Mouse (Mus musculus) liver, postnatal 0 days (tissue): ENCODE results near the gene Timm8a2. TPM values are rescaled to one million over a fixed set of nuclear protein-coding genes. Genes with fewer than 3 reads are reported as not detected.
"Not testable (repeated sequence)": the region's sequence is repeated elsewhere in the genome, so short reads cannot be mapped to it uniquely, and the experiment has no call there.

Experiments used
- ATAC-seq: fragments of 200-750 bp; cut with Nextera tagmentation; 2 replicates; pipeline ENCODE4 v1.8.0; 2017; ENCODE audit warnings: mild to moderate bottlenecking, moderate library complexity
- DNase-seq: peaks from one replicate; pipeline ENCODE4 v3.0.0-alpha.2; 2016
- H3K27ac ChIP-seq: fragments of 300-500 bp; sonication (generic); 2 replicates; pipeline ENCODE4 v1.5.1; 2014; ENCODE audit warnings: antibody characterized with exemption, moderate library complexity, mild to moderate bottlenecking, low read depth
- H3K27me3 ChIP-seq: fragments of 300-500 bp; sonication (generic); 2 replicates; pipeline ENCODE4 v1.6.1; 2014; ENCODE audit warnings: low read length, control low read depth, mixed read lengths; ENCODE audit not compliant: insufficient read depth
- H3K36me3 ChIP-seq: fragments of 300-500 bp; sonication (generic); replicated peaks from 2 replicates; pipeline ENCODE4 v1.6.1; 2014; ENCODE audit warnings: mild to moderate bottlenecking, control low read depth, low read length, moderate library complexity, mixed read lengths; ENCODE audit not compliant: insufficient read depth
- H3K4me1 ChIP-seq: fragments of 300-500 bp; sonication (generic); 2 replicates; pipeline ENCODE4 v1.6.1; 2014; ENCODE audit warnings: antibody characterized with exemption, mild to moderate bottlenecking, control low read depth; ENCODE audit not compliant: insufficient read depth
- H3K4me2 ChIP-seq: fragments of 300-500 bp; sonication (generic); 2 replicates; pipeline ENCODE4 v1.6.1; 2014; ENCODE audit warnings: low read depth, mild to moderate bottlenecking, low read length, moderate library complexity, mixed read lengths
- H3K4me3 ChIP-seq: fragments of 300-500 bp; sonication (generic); 2 replicates; pipeline ENCODE4 v1.5.1; 2014; ENCODE audit warnings: low read depth, low read length
- H3K9ac ChIP-seq: fragments of 300-500 bp; sonication (generic); replicated peaks from 2 replicates; pipeline ENCODE4 v1.6.1; 2014; ENCODE audit warnings: mild to moderate bottlenecking, moderate library complexity
- H3K9me3 ChIP-seq: fragments of 300-500 bp; sonication (generic); 2 replicates; pipeline ENCODE4 v1.6.1; 2016; ENCODE audit warnings: mild to moderate bottlenecking, control low read depth, low read length, mixed read lengths
- CTCF ChIP-seq: sonication (generic); IDR thresholded peaks from 2 replicates; pipeline ENCODE4 v1.5.1; 2016; ENCODE audit warnings: antibody characterized with exemption, low read depth
- EP300 ChIP-seq: IDR thresholded peaks from 2 replicates; pipeline ENCODE4 v1.6.1; 2016; ENCODE audit warnings: antibody characterized with exemption, low read depth, mild to moderate bottlenecking
- WGBS: fragments of 180-500 bp; shearing (Covaris S2); extraction: QIAGEN DNeasy Blood & Tissue Kit; methylation state at CpG from one replicate; pipeline ENCODE4 v1.1.7; 2014; ENCODE audit not compliant: insufficient replicate concordance; 5-methylcytosine and 5-hydroxymethylcytosine counted together
- polyA plus RNA-seq: library from polyadenylated mRNA; unstranded; fragments of >200 nt; fragmentation: Nextera tagmentation; extraction: Ambion mirVana; gene quantifications from 2 replicates; pipeline ENCODE4 v1.2.1, GENCODE M21; 2015

Timm8a2 gene
- polyA plus RNA-seq, 1 experiment from 2014 or later, result not detected

DNA sequence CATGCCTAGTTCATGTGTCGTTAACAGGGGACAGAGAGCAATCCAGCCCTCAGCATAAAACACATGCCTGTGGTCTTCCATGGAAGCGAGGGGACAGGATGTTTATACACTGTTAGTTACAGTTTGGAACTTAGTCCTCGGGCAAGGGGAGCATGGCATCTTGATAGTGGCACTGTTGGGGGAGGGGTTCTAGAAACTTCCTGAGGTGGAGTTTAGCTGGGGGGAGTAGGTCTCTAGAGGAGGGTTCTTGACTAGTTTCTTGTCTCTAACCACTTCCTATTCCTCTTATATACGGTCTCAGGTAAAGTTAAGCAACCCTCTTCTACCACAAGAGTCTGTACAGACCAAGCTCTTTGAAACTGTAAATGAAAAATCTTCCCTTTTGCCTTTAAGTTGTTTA lies 31.8 kb downstream of the Timm8a2 start:
- no peak overlapping the region for H3K9ac ChIP-seq
- no peaks in the 10 kb centered on the region for H3K36me3 ChIP-seq
- H3K27ac ChIP-seq, result peak overlapping the region; percentile 42; the same call in 1 of the 2 replicates
- ATAC-seq (peak; percentile 21; the same call in 1 of the 2 replicates), DNase-seq (no peak)
- 36% methylated on average over 4 of the region's 4 CpGs for WGBS
- H3K4me2 ChIP-seq, result no peak overlapping the region; the same call in 1 of the 2 replicates
- H3K4me1 ChIP-seq, result peaks cover 18% of the 10 kb centered on the region
- H3K4me3 ChIP-seq, result no peak overlapping the region
- H3K27me3 ChIP-seq, result no peaks in the 10 kb centered on the region
- TF ChIP-seq CTCF (no peak), EP300 (no peak)
- no peaks in the 10 kb centered on the region for H3K9me3 ChIP-seq

DNA sequence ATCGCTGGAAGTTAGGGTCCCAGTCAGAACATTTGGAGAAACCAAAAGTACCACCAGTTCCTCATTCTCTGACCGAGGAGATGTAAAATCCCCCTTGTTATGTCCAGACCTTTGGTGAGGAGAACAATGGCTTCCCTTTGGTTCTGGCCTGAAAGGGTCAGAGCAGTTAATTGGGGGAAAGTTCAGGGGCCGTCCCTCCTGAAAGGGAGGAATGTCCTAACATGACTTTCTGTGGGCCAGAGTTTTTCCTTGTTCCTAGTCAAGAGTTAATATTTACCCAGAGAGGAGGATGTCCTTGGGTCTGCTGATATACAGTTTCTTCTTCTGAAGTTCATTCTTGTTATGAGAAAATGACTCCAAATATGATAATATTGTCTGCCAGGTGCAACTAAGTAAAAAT lies 33.6 kb downstream of the Timm8a2 start:
- H3K36me3 ChIP-seq, H3K27me3 ChIP-seq, DNase-seq, H3K4me3 ChIP-seq, H3K9me3 ChIP-seq, H3K9ac ChIP-seq, ATAC-seq, H3K4me2 ChIP-seq, H3K27ac ChIP-seq: not testable (repeated sequence)
- peaks cover 23% of the 10 kb centered on the region for H3K4me1 ChIP-seq
- 39% methylated on average over 3 of the region's 3 CpGs for WGBS

DNA sequence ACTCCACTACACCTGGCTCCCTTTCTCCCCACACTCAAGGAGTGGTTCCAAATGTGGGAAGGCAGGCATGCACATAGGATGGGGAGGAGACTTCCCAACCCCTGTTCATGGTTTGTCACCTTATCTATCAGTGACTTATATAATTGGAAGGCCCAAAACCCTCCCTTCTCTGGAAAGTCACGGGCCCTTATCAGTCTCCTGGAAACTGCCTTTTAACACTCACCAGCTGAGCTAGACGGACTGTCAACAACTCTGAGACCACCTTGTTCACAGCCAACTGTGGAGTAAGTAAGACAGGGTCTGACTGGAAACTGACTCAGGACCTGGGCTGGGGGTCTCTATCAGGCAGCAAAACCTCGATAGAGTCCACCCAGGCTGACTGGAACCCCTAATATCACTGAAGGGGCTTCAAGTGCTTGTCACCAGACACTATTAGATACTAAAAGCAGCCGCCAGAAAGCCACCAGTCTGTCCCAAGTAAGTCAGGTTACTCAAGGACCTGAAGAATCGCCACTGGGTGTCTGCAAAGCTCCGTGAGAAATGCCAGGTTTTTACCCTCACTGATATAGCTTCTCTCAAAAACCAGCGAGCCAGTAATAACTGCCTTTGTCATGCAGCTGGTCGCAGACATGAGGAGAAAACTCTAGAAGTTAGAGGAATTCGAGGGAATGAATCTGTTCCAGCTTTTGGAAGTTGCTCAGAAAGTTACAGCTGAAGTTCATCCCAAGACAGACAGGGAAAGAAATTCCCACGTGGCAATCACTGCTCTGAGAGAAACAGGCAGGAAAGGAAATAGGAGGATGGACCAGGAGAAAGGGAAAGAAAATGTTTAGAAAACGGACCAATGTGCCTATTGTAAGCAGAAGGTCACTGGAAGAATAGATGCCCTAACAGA lies 34.6 kb downstream of the Timm8a2 start:
- 52% methylated on average over 11 of the region's 11 CpGs for WGBS
- no peak overlapping the region for H3K9ac ChIP-seq

DNA sequence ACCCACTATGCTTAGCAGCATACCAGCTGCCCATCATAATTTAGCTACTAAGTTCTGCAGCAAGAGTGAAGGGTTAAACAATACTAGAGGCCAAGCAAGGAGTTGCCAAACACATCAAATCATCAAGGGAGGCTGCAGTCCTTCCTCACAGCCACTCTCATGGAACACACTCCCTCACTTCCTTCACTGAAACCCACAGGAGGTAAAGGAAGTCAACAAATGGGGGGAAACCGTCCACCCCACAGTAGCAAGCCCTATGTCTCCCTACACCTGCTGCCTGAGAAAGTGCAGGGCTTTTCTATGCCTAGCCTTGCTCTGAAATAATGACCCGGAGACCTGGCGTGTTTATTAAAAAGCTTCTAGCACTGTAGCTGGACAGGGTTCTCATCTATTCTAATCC lies 35.5 kb downstream of the Timm8a2 start:
- WGBS, result 53% methylated on average over 3 of the region's 3 CpGs
- H3K4me3 ChIP-seq, result no peak overlapping the region
- H3K27ac ChIP-seq, result no peak overlapping the region
- no peak overlapping the region for H3K4me2 ChIP-seq
- DNase-seq (no peak), ATAC-seq (no peak)
- peaks cover 23% of the 10 kb centered on the region for H3K4me1 ChIP-seq
- H3K36me3 ChIP-seq, result no peaks in the 10 kb centered on the region
- no peak overlapping the region for H3K9ac ChIP-seq
- TF ChIP-seq CTCF, result no peak
- TF ChIP-seq EP300, result no peak
- H3K27me3 ChIP-seq, result no peaks in the 10 kb centered on the region
- no peaks in the 10 kb centered on the region for H3K9me3 ChIP-seq

More for the DNA sequence above, 34.6 kb downstream of the Timm8a2 start:
- no peak overlapping the region for H3K4me2 ChIP-seq
- TF ChIP-seq EP300 (no peak), CTCF (no peak)
- no peak overlapping the region for H3K27ac ChIP-seq
- H3K4me1 ChIP-seq, result peaks cover 23% of the 10 kb centered on the region
- DNase-seq (no peak), ATAC-seq (no peak)
- no peaks in the 10 kb centered on the region for H3K9me3 ChIP-seq
- H3K4me3 ChIP-seq, result no peak overlapping the region
- H3K27me3 ChIP-seq, result no peaks in the 10 kb centered on the region
- no peaks in the 10 kb centered on the region for H3K36me3 ChIP-seq

DNA sequence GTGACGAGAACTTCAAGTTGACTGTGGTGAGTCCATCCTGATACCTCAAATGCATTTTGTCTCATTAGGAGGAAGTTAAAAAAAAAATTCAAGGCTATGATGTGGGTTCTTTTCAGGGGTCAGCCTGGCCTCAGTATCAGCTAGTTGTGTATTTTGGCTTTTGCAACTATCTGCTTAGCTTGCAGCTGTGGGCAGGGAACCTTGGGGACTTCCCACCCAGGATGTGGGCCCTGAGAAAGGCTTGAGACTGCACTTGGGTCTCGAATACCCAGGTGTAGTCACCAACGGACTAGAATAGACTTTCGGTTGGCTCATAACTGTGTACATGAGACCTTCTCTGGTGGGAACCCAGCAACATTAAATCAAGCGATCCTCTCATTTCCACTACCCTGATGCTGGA lies 38.9 kb downstream of the Timm8a2 start:
- no peak for DNase-seq
- no peak overlapping the region for H3K9ac ChIP-seq
- peak overlapping the region; percentile 58; the same call in 1 of the 2 replicates for H3K27ac ChIP-seq
- H3K4me1 ChIP-seq, result peaks cover 11% of the 10 kb centered on the region
- no peaks in the 10 kb centered on the region for H3K9me3 ChIP-seq
- H3K27me3 ChIP-seq, result no peaks in the 10 kb centered on the region
- no peak for TF ChIP-seq EP300
- no peak for TF ChIP-seq CTCF
- no peaks in the 10 kb centered on the region for H3K36me3 ChIP-seq
- no peak overlapping the region for H3K4me2 ChIP-seq
- no peak overlapping the region for H3K4me3 ChIP-seq
- 71% methylated on average over 5 of the region's 5 CpGs for WGBS
- peak; percentile 60 for ATAC-seq

GRCm38 (mm10) chr14:122074360-122074759 lies 39.9 kb downstream of the Timm8a2 start:
- H3K4me1 ChIP-seq, result peaks cover 5% of the 10 kb centered on the region; the same call in 1 of the 2 replicates
- H3K9me3 ChIP-seq, result no peaks in the 10 kb centered on the region
- DNase-seq, result no peak
- no peak for ATAC-seq
- TF ChIP-seq CTCF, result no peak
- TF ChIP-seq EP300, result no peak
- H3K27me3 ChIP-seq, result no peaks in the 10 kb centered on the region
- H3K9ac ChIP-seq, result no peak overlapping the region
- 0 out of 2 replicates have a peak overlapping the region, but pooled peaks have one; percentile 58 for H3K27ac ChIP-seq
- H3K36me3 ChIP-seq, result no peaks in the 10 kb centered on the region
- WGBS, result 70% methylated on average over 10 of the region's 10 CpGs
- H3K4me2 ChIP-seq, result no peak overlapping the region
- H3K4me3 ChIP-seq, result no peak overlapping the region
